Mouse (Mus musculus) G1E (cell line): ENCODE measurements around the gene Ccdc107.

Experiments used
- CTCF ChIP-seq: IDR thresholded peaks from 2 replicates; pipeline ENCODE4 v1.5.1; 2012; ENCODE audit warnings: low read depth, low read length, inconsistent platforms, mixed read lengths
- GATA1 ChIP-seq: IDR thresholded peaks from 2 replicates; pipeline ENCODE4 v1.6.1; 2012; ENCODE audit warnings: borderline replicate concordance, low read length, inconsistent platforms, mixed read lengths
- TAL1 ChIP-seq: conservative IDR thresholded peaks from 2 replicates; pipeline ENCODE4 v1.6.1; 2012; ENCODE audit warnings: low read depth, low read length, inconsistent platforms, mixed read lengths

GRCm38 (mm10) chr4:43466872-43467271 lies 25.8 kb upstream of the Ccdc107 start:
- TF ChIP-seq TAL1, result no peak
- no peak for TF ChIP-seq CTCF
- no peak for TF ChIP-seq GATA1
